Mouse (Mus musculus): ENCODE data around the gene Hoxc5.
A peak's percentile ranks its signal among the peaks of the same experiment; 100 is the strongest.

The Hoxc5 gene

DNA sequence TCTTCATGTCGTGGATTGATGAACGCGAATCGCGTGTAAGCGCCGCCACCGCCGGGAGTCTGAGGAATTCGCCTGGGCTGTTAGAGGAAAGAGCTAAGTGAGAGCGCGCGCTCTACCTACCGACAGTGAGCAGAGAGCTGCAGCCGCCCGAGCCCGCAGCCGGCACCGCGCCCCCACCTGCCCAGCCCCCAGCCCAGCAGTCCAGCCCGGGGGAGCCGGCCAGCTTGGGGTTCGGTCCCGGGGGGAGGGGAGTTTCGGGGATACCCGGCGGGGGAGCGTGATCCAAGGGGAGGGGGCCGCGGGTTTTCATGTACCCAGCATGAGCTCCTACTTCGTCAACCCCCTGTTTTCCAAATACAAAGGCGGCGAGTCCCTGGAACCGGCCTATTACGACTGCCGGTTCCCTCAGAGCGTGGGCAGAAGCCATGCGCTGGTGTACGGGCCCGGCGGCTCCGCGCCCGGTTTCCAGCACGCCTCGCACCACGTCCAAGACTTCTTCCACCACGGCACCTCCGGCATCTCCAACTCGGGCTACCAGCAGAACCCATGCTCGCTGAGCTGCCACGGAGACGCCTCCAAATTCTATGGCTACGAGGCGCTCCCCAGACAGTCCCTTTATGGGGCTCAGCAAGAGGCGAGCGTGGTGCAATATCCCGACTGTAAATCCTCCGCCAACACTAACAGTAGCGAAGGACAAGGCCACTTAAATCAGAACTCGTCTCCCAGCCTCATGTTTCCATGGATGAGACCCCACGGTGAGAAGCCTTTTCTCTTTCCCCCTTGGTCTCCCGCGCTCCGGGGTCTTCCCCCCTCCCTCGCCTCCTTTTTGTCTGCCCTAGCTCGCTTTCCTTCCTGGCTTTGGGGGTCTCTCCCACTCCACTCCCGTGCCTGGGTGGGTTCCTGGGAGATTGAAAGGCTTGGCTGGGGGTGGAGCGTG lies 23.5 kb downstream of the Hoxc5 start, which contains the start of gene Hoxc8:
Gene Hoxc8 (plus strand): TSS at position 147 of the 937 bp plus-strand sequence.
- DNase-seq, result no peak

DNA sequence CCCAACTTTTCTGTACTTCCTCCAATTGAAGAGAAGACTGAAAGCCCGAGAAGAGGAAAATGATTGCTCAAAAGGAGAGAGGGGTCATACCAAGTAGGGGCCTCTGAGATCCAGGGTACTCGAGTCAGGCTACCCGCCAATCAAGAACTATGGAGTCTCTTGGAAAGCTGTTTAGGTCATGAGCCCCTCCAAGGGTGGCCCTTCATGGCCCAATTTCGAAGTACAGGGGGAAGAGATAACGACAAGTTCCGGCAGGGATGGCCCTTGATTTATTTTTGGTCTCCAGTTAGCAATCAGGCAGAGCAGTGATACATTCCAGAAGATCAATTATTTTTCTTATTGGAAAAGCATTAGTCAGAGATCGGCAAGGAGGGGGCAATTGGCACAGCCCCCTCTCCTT lies 24.5 kb downstream of the Hoxc5 start:
- no peak for DNase-seq

GRCm38 (mm10) chr15:102992206-102992605 lies 25.0 kb downstream of the Hoxc5 start:
- no peak for DNase-seq

DNA sequence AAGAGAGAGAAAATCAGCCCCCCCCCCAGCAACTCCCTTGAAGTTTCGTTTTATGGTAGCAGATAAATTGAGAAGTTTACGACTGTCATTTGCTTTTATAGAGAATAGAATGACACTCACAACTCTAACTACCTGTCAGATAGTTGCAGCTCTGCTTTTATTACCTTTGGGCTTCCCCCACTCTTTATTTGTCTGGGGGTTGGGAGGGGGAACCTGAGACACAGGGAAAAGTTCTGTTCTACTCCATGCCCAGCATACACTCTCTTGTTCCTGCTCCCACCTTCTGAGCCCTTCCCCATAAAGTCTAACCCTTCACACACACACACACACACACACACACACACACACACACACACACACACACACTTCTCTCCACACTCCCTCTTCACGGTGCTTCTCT lies 25.6 kb downstream of the Hoxc5 start:
- DNase-seq, result no peak

DNA sequence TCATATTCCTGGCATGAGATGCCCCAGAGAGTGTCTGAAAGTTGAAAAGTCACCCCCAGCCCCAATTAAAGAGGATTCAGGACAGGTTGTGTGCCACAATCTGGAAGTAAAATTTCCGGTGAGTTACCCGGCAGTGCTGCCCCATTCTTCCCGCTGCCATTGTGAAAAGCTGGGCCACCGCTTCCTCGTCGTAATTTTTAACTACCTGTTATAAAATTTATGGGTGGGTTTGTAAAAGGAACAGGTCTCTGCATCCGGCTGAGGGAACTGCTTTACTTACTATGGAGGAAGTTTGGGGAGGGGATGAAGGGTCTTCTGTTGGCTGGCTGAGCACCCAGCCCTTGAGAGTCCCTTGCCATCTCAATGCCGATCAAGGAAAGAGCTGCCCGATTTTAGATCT lies 29.3 kb downstream of the Hoxc5 start:
- no peak for DNase-seq

GRCm38 (mm10) chr15:102997431-102997830 lies 30.2 kb downstream of the Hoxc5 start:
- DNase-seq, result no peak

- no peak for DNase-seq
Measured at GRCm38 (mm10) chr15:102997939-102998355, 30.7 kb downstream of the Hoxc5 start, which contains the start of gene Hoxc6. Hoxc6 (plus strand) TSS chr15:102998257.

GRCm38 (mm10) chr15:102998608-102999182 lies 31.5 kb downstream of the Hoxc5 start:
- no peak for DNase-seq

DNA sequence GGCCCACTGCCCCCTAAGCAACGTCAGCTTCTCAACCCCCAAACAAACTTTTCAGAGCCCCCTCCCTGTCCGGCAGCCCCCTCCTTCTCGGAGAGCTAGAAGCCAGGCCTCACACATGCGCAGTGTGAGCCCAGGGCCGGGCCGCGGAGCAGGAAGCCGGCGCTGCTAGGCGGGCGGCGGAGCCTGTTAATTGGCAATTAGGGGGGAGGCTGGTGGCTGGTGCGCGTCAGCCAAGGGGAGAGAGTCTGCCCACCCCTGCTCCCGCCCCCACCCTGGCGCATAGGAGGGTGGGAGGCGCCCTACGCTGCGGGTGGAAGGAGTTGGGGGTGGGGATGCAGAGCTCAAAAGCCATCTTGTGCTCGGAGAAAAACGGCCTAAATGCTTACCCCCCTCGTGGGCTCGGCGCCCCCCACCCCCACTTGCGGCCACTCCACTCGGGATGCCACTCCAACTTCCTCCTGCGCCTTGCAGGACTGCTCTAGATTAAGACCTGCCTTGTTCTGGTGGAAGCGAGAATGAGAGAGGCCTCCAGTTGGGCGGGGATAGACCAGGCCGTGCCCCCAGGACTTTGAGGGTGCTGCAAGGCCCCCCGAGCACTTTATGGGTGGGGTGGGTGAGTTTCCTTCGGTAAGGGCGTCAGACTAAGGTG lies 32.1 kb downstream of the Hoxc5 start:
- peak; percentile 18 for DNase-seq

- DNase-seq, result no peak
Measured at GRCm38 (mm10) chr15:102999955-103000354, 32.7 kb downstream of the Hoxc5 start.

DNA sequence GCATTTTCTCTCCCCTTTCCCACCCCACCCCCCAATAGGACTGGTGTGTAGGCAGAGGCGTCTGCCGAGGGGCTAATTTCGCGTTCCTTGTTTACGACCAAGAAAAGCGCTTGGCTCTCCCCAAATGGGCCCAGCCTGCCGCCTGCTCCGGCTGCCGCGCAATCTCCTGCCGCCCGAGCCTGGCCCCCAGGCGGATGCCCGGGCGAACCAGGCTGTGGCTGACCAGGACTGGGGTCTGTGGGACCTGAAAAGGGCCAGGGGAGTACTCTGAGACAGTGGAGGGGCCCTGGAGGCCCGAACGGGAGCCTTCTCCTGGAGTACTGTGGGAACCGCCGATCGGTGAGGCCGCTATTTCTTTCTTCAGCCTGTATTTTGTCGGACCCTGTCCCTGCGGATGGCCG lies 33.3 kb downstream of the Hoxc5 start:
- DNase-seq, result no peak

DNA sequence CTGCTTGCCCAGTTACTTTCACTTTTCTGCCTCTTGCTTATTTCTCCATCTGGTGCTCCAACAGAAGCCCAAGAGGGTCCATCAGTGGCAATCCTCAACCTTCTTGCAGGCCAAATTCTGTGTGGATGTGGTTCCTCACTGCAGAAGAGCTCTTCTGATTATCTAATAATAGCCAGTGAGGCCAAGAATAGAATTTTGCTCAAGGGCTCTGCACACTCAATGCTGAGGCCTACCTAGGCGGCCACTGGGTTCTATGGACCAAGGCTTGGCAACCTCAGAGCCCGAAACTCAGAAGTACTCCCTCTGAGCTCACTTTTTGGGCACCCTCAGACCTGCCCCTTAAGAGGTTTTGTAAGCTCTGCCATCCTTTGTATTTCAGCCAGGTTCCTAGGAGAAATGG lies 34.1 kb downstream of the Hoxc5 start:
- DNase-seq, result no peak

DNA sequence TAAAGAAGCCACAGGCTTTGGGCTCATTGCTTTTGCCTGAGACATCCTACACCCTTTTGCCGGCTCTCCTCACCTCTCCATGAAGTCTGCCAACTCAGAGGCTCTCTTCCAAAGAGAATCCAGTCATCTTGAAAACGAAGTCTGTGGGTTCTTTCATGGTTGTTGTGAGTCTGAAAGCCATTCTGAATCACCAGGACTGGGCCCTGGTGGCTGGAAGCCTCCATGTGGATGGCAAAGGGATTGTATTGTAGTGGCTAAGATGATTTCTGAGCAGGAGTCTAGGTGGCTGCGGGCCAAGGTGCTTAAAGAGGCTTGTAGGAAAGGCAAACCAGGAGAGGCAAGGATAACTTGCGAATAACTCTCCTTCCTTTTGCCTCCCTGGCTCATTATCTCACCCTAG lies 34.9 kb downstream of the Hoxc5 start:
- no peak for DNase-seq

DNA sequence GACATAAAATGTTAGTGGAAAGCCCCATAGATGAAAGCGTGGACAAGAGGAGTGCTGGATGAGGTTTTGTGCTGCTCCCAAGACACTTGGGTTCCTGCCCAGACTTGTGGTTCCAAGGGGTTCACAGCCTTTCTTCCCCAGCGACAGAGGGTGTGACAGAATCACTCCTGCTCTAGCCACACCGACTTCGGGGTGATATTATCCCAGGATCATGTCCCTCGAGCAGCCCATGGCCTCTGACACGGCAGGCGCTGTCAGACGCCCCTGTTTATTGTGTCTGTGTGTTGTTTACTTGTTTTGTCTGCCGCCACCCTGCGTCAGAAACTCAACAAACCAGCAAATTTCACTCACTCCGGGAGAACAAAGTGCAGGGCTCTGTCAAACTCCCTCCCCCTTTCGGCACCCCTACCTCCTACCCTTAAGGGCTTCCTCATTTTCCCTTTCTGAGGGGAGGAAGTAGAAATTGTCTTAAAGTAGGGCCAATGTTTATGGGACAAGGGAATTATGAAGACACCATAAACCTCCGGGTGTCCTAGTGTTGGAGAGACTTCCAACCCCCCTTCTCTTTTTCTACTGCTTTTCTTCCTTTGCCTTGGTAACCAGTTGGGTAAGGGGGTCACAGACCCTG lies 35.7 kb downstream of the Hoxc5 start:
- DNase-seq, result no peak

- DNase-seq, result no peak
Measured at GRCm38 (mm10) chr15:103005308-103005707, 38.1 kb downstream of the Hoxc5 start.

DNA sequence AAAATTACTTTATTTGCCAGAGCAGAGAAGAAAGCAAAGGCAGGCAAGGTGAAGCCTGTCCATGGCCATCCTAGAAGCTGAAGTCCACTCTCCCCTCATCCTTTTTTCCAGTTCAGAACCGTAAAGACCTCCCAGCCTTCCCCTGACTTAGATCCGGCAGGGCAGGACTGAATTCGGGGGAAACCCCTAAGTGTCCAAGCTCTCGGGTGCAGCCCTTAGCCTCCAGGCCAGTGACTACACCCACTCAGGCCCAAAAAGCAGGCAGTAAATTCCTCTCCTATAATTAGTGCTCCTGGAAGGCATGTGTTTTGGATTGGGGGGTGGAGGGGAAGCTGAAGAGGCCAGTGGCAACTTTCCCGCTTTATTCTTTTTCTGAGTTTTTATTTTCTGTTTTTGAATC lies 38.6 kb downstream of the Hoxc5 start:
- no peak for DNase-seq

DNA sequence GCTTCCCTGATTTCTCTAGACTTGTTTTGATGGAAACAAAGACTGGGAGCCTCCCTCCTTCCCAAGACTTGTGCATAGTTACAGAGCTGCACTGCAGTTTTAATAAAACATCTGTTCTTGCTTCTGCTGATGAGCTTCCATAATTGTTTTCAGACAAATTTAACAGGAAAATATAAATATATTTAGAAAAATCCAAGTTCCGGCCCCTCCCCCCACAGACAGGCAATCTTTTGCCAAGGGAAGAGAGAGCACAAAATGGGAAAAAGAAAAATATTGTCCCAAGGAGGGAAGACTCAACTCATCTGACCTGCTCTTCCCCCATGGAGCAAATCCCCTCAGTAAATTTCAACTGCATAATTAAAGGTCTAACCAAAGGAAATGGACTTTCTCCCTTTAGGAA lies 39.1 kb downstream of the Hoxc5 start:
- DNase-seq, result no peak

DNA sequence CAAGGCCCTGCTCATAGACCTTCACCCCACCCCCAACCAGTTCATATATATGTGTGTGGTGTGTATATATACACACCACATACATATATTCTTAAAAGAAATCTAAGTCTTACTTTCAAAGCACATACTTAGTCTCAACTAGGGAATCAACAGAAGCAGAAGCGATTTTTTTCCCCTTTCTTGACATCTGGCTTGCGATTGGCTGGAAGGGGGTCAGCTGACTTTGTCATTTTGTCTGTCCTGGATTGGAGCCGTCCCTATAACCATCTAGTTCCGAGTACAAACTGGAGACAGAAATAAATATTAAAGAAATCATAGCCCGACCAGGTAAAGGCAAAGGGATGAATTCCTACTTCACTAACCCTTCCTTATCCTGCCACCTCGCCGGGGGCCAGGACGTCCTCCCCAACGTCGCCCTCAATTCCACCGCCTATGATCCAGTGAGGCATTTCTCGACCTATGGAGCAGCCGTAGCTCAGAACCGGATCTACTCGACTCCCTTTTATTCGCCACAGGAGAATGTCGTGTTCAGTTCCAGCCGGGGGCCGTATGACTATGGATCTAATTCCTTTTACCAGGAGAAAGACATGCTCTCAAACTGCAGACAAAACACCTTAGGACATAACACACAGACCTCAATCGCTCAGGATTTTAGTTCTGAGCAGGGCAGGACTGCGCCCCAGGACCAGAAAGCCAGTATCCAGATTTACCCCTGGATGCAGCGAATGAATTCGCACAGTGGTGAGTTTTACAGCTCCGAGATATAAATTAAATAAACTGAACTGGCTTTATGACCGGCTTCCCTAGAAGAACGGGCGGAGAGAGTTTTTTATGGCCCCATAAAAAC lies 42.2 kb downstream of the Hoxc5 start:
- no peak for DNase-seq

DNA sequence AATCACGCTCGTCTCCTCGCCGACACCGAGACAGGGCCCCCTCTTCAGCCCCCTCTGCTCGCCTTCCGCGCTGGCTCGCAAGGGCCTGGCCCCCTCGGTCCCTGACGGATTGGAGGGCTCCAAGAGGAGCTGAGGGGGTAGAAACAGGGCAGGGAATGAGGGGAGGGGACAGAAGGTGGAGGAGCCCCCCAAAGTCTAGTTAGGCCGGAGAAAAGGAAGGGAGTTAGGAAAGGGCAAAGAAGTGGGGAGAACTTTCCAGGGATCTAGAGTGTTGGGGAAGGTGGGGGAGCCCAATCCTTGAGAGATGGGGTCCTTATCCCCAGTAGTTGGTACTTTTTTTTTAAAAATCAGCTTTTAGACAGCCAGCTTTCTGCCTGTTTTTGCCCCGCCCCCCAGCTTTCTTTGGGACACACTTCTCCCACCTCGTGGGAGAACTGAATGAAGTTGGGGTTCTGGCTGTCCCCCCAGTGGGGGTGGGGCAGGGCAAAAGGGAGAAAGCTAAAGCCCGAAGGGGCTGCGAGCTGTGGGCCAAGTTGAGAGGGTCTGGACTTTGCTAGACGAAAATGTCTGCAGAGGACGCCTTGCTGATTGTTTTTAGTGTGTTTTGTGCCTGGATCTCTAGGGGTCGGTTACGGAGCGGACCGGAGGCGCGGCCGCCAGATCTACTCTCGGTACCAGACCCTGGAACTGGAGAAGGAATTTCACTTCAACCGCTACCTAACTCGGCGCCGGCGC lies 43.0 kb downstream of the Hoxc5 start:
- DNase-seq, result no peak

GRCm38 (mm10) chr15:103010847-103011555 lies 43.8 kb downstream of the Hoxc5 start:
- no peak for DNase-seq

- DNase-seq, result no peak
Measured at GRCm38 (mm10) chr15:103011928-103012486, 44.8 kb downstream of the Hoxc5 start.

Data from thymus, postnatal 25 days (tissue).